Comparison of ENCODE assay signal across 23 mouse cellular contexts in genomic region chr8:10225018-10225417, GRCm38 (mm10).
A peak's percentile ranks its signal among the peaks of the same experiment; 100 is the strongest.
DNase-seq lines count a peak whose midpoint lies in the region; ATAC-seq and TF ChIP-seq lines count a peak whose summit lies in the region.
"Had no signal": no experiment of that assay in that cellular context is flagged by ENCODE, and none has a peak within 500 bp of the region (broad histone marks: within the 10 kb centered on the region; RNA-seq: fewer than 3 reads in every experiment).

No protein-coding gene starts in this region.

- no peaks in the 10 kb centered on the region for H3K36me3 ChIP-seq in forebrain, embryonic 15.5 days
- H3K36me3 ChIP-seq in forebrain, embryonic 12.5 days (replicated peaks), result no peaks in the 10 kb centered on the region
- no peaks in the 10 kb centered on the region for H3K36me3 ChIP-seq in midbrain, embryonic 14.5 days (ENCODE audit: control insufficient read depth, insufficient read depth, low read length)
- no peaks in the 10 kb centered on the region for H3K36me3 ChIP-seq in midbrain, embryonic 10.5 days
- H3K36me3 ChIP-seq in stomach, embryonic 14.5 days (ENCODE audit: control insufficient read depth, insufficient read depth, low read length), result no peaks in the 10 kb centered on the region
- no peaks in the 10 kb centered on the region for H3K36me3 ChIP-seq in stomach, postnatal 0 days (ENCODE audit: control insufficient read depth, insufficient read depth, low read length)
- H3K36me3 ChIP-seq: embryonic facial prominence, embryonic 10.5 days; embryonic facial prominence, embryonic 13.5 days; heart, embryonic 13.5 days; hindbrain, embryonic 15.5 days had no signal

- 0 out of 2 replicates have a peak, but pooled peaks have one; percentile 37 for ATAC-seq in forebrain, embryonic 15.5 days (replicated peaks)
- no peak for ATAC-seq in forebrain, embryonic 12.5 days (ENCODE audit: low FRiP score)
- ATAC-seq in midbrain, embryonic 14.5 days (ENCODE audit: low FRiP score, low TSS enrichment), result no peak
- no peak for ATAC-seq in stomach, embryonic 14.5 days (ENCODE audit: insufficient number of reproducible peaks, insufficient read depth, low FRiP score, low read depth)
- no peak for ATAC-seq in stomach, postnatal 0 days (ENCODE audit: low FRiP score, low TSS enrichment)
- ATAC-seq: CD4-positive, CD25-positive, alpha-beta regulatory T cell, adult 4 months had no signal

- TF ChIP-seq CTCF in stomach, postnatal 0 days (IDR thresholded peaks at IDR 0.05; ENCODE audit: low read depth), result no peak

- H3K4me3 ChIP-seq in forebrain, embryonic 15.5 days, result no peak overlapping the region
- no peak overlapping the region for H3K4me3 ChIP-seq in forebrain, embryonic 12.5 days (replicated peaks)
- no peak overlapping the region for H3K4me3 ChIP-seq in midbrain, embryonic 14.5 days (replicated peaks; ENCODE audit: low read depth, low read length)
- H3K4me3 ChIP-seq in midbrain, embryonic 10.5 days, result no peak overlapping the region
- no peak overlapping the region for H3K4me3 ChIP-seq in stomach, embryonic 14.5 days (ENCODE audit: low read depth, low read length)
- no peak overlapping the region for H3K4me3 ChIP-seq in stomach, postnatal 0 days (ENCODE audit: low read depth, low read length)
- H3K4me3 ChIP-seq: embryonic facial prominence, embryonic 10.5 days; embryonic facial prominence, embryonic 13.5 days; erythroblast, embryonic 14.5 days; heart, embryonic 13.5 days; hindbrain, embryonic 15.5 days had no signal

- H3K9ac ChIP-seq in forebrain, embryonic 15.5 days (replicated peaks), result no peak overlapping the region
- no peak overlapping the region for H3K9ac ChIP-seq in forebrain, embryonic 12.5 days
- no peak overlapping the region for H3K9ac ChIP-seq in midbrain, embryonic 14.5 days (replicated peaks; ENCODE audit: low read length)
- no peak overlapping the region for H3K9ac ChIP-seq in stomach, embryonic 14.5 days (replicated peaks; ENCODE audit: low read depth, low read length)
- H3K9ac ChIP-seq in stomach, postnatal 0 days (ENCODE audit: low read length), result no peak overlapping the region
- H3K9ac ChIP-seq: embryonic facial prominence, embryonic 13.5 days; heart, embryonic 13.5 days; hindbrain, embryonic 15.5 days had no signal

- H3K27me3 ChIP-seq in forebrain, embryonic 15.5 days, result no peaks in the 10 kb centered on the region
- H3K27me3 ChIP-seq in forebrain, embryonic 12.5 days, result no peaks in the 10 kb centered on the region
- H3K27me3 ChIP-seq in midbrain, embryonic 14.5 days (ENCODE audit: control insufficient read depth, insufficient read depth, low read length), result no peaks in the 10 kb centered on the region
- no peaks in the 10 kb centered on the region for H3K27me3 ChIP-seq in midbrain, embryonic 10.5 days (ENCODE audit: low read depth, poor library complexity, severe bottlenecking)
- H3K27me3 ChIP-seq in stomach, embryonic 14.5 days (ENCODE audit: control insufficient read depth, insufficient read depth, low read length), result no peaks in the 10 kb centered on the region
- H3K27me3 ChIP-seq in stomach, postnatal 0 days (ENCODE audit: control insufficient read depth, insufficient read depth, low read length), result no peaks in the 10 kb centered on the region
- H3K27me3 ChIP-seq: embryonic facial prominence, embryonic 13.5 days; heart, embryonic 13.5 days; hindbrain, embryonic 15.5 days had no signal

- no peaks in the 10 kb centered on the region for H3K9me3 ChIP-seq in forebrain, embryonic 15.5 days
- H3K9me3 ChIP-seq in forebrain, embryonic 12.5 days, result no peaks in the 10 kb centered on the region
- no peaks in the 10 kb centered on the region for H3K9me3 ChIP-seq in midbrain, embryonic 14.5 days (ENCODE audit: control insufficient read depth, low read length)
- H3K9me3 ChIP-seq in midbrain, embryonic 10.5 days (replicated peaks), result no peaks in the 10 kb centered on the region
- no peaks in the 10 kb centered on the region for H3K9me3 ChIP-seq in stomach, embryonic 14.5 days (ENCODE audit: control insufficient read depth, low read depth, low read length)
- no peaks in the 10 kb centered on the region for H3K9me3 ChIP-seq in stomach, postnatal 0 days (ENCODE audit: control insufficient read depth, low read length)
- H3K9me3 ChIP-seq: embryonic facial prominence, embryonic 10.5 days; embryonic facial prominence, embryonic 13.5 days; heart, embryonic 13.5 days; hindbrain, embryonic 15.5 days had no signal

- no peak overlapping the region for H3K27ac ChIP-seq in forebrain, embryonic 15.5 days (replicated peaks)
- H3K27ac ChIP-seq in forebrain, embryonic 12.5 days, result no peak overlapping the region
- H3K27ac ChIP-seq in midbrain, embryonic 14.5 days (replicated peaks; ENCODE audit: low read depth, low read length), result no peak overlapping the region; the same call in 1 of the 2 replicates
- no peak overlapping the region for H3K27ac ChIP-seq in midbrain, embryonic 10.5 days (replicated peaks)
- peak overlapping the region; percentile 27; the same call in 1 of the 2 replicates for H3K27ac ChIP-seq in stomach, embryonic 14.5 days (ENCODE audit: low read length)
- H3K27ac ChIP-seq in stomach, postnatal 0 days (replicated peaks), result no peak overlapping the region
- H3K27ac ChIP-seq: embryonic facial prominence, embryonic 10.5 days; embryonic facial prominence, embryonic 13.5 days; heart, embryonic 13.5 days had no signal

- TF ChIP-seq EP300 in stomach, postnatal 0 days (optimal IDR thresholded peaks at IDR 0.05), result no peak

- WGBS in forebrain, embryonic 15.5 days, result 66% methylated on average over 2 of the region's 2 CpGs
- WGBS in forebrain, embryonic 12.5 days, result 68% methylated on average over 2 of the region's 2 CpGs
- WGBS in midbrain, embryonic 14.5 days, result 42% methylated on average over 2 of the region's 2 CpGs
- WGBS in midbrain, embryonic 10.5 days, result 58% methylated on average over 2 of the region's 2 CpGs
- WGBS in stomach, embryonic 14.5 days, result 82% methylated on average over 2 of the region's 2 CpGs
- WGBS in stomach, postnatal 0 days, result 74% methylated on average over 2 of the region's 2 CpGs

- no peak overlapping the region for H3K4me2 ChIP-seq in forebrain, embryonic 15.5 days (replicated peaks)
- no peak overlapping the region for H3K4me2 ChIP-seq in forebrain, embryonic 12.5 days
- H3K4me2 ChIP-seq in midbrain, embryonic 14.5 days (ENCODE audit: low read length), result no peak overlapping the region
- no peak overlapping the region for H3K4me2 ChIP-seq in stomach, embryonic 14.5 days (replicated peaks; ENCODE audit: low read depth, low read length)
- no peak overlapping the region for H3K4me2 ChIP-seq in stomach, postnatal 0 days (replicated peaks; ENCODE audit: low read depth)
- H3K4me2 ChIP-seq: embryonic facial prominence, embryonic 13.5 days; heart, embryonic 13.5 days had no signal

- H3K4me1 ChIP-seq in forebrain, embryonic 15.5 days, result peaks cover 20% of the 10 kb centered on the region
- H3K4me1 ChIP-seq in forebrain, embryonic 12.5 days, result peaks cover 16% of the 10 kb centered on the region
- peaks cover 23% of the 10 kb centered on the region for H3K4me1 ChIP-seq in midbrain, embryonic 14.5 days (ENCODE audit: control insufficient read depth, insufficient read depth, low read length)
- H3K4me1 ChIP-seq in midbrain, embryonic 10.5 days, result peaks cover 26% of the 10 kb centered on the region
- peaks cover 16% of the 10 kb centered on the region for H3K4me1 ChIP-seq in stomach, embryonic 14.5 days (ENCODE audit: control insufficient read depth, insufficient read depth, low read length)
- no peaks in the 10 kb centered on the region for H3K4me1 ChIP-seq in stomach, postnatal 0 days (replicated peaks; ENCODE audit: control insufficient read depth, insufficient read depth)
- H3K4me1 ChIP-seq: embryonic facial prominence, embryonic 13.5 days had no signal

- DNase-seq in midbrain, embryonic 14.5 days, result peak; percentile 19
- no peak for DNase-seq in midbrain, embryonic 10.5 days (ENCODE audit: low spot score)
- DNase-seq in stomach, postnatal 0 days (ENCODE audit: low spot score), result no peak
- peak; percentile 23 for DNase-seq in retina, postnatal 1 day
- DNase-seq in left cerebral cortex, adult 18-20 months (ENCODE audit: low spot score in 2 of 2), result no peak
- DNase-seq: adrenal gland, adult 2 months; adrenal gland, postnatal 14 days; cerebellum, adult 11-12 months; cerebellum, adult 8-10 months; embryo, embryonic 11 days; gastrocnemius, postnatal 25 days; heart, adult 18-20 months; heart, postnatal 14 days; heart, postnatal 4 days had no signal

Comparison
In these comparisons a context has a peak if more than half of its experiments do, and no peak if none do; other contexts are left out.
1. DNase-seq: peak in midbrain, embryonic 14.5 days (single experiment) and retina, postnatal 1 day (single experiment); none in midbrain, embryonic 10.5 days (single experiment), stomach, postnatal 0 days (single experiment) and left cerebral cortex, adult 18-20 months (0 of 2).